Mouse (Mus musculus) testis, postnatal 14 days (tissue): Measurements from ENCODE around the gene Birc2.

ENCODE experiments used
- DNase-seq: peaks from one replicate; pipeline ENCODE4 v3.0.0; 2021; ENCODE audit warnings: low spot score

Gene Birc2

DNA sequence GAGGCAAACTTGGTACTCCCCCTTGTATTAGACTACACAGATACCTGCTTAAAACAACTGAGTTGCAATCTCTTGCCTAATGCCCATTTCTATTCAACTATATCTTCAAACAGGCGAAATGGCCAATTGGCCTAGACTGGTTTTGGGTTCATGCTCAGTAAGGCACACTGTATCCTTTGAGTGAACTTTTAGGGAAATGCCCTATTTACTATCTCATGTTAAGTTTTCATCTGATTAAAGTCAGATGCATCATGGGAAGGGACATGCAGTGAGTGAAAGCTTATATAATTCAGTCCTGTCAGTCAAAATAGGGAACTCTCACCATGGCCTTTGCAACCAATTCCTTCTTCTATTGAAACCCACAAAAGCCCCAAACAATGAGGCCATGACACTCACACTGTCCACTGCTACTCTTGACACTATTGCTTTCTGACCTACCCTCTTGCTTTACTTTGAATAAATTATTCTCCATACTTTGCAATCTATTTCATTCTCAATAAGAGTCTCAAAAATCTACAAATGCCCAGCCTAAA lies 9.9 kb upstream of the Birc2 start:
- no peak for DNase-seq

DNA sequence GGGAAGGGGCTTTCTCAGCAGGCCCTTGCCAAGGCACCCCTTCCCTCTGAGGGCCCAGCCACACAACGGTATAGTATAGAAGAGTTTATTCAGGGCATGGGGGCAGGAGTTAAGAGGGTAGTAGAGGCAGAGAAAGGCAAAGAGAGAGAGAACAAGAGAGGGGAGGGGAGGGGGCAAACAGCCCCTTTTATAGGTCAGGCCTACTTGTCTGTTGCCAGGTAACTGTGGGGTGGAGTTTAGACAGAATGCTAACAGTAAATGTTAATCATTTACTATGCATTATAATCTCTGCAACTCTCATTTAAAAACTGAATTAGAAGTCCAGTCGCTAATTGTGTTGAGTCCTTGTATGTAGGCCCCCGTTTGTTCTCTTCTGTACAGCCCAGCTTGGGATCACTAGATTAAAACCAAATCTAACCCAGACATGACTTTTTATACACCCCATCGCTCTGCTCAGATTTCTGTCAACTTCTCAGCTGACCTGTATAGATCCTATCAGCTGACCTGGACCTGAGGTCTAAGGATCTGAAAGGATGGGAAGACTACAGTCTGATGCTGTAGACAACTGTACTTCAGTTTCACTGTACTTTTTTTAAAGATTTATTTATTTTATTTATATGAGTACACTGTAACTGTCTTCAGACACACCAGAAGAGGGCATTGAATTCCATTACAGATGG lies 8.5 kb upstream of the Birc2 start:
- no peak for DNase-seq

DNA sequence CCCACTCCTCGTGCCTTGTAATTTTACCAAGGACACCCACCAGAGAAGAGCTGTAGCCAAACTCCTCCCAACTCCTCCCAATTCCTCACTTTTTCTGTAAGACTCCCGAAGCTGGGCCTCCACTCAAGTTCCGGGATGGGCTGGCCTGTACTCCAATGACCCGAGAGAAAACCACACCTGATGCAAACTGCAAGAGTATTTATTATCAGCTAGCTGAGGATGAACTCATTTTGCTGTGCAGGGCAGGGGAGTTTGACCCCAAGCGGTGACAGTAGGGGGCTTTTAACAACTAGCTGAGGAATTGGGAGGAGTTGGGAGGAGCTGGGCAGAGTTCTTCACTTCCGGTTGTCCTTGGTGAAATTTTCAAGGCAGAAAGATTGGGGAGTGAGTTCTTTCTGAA lies 4.4 kb upstream of the Birc2 start:
- DNase-seq, result peak; percentile 68

DNA sequence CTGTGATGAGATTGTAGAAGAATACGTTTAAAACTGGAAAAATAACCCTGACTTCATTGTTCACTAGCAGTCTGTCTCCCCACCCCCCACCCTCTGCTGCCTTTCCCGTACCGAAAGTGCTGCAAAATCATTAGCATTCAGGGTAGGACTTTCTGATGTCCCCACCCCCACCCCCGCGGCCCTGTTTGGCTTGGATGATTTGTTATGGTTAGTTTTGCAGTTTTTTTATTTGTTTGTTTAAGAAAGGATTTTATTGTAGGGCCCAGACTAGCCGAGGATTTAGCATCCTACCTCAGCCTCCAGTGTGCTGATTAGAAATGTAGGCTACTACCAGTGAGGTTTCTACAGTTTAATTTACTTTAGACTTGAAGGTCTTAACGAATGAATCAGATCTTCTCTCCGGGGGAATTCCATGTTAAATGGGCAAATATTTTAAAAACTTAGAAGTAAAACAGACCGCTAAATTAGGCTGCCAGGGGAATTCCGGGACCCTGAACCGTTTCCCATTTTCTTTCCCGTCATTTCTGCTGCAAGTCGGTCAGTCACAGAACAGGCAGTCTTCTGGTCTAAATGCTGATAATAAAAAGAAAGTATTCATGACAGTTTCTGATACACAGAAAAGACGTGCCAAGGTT lies 1.1 kb upstream of the Birc2 start:
- no peak for DNase-seq

DNA sequence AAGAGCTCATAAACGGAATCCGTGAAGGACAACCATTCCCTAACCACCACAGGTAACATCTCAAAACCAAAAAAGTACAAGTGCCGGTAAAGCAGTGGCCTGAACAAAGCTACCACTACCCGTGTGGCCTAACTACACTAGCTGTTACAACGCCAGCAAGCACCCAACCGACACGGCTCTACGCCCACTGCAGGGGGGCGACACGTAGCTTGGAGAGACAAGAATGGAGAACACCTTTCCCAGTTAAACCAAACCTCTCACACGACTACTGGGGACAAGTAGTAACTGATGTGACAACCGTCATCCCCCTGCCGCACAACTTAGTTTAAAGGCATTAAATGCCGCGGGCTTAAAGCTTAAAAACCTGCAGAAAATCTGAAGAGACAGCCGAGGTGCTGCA lies 533 bp downstream of the Birc2 start:
- DNase-seq, result peak; percentile 70

DNA sequence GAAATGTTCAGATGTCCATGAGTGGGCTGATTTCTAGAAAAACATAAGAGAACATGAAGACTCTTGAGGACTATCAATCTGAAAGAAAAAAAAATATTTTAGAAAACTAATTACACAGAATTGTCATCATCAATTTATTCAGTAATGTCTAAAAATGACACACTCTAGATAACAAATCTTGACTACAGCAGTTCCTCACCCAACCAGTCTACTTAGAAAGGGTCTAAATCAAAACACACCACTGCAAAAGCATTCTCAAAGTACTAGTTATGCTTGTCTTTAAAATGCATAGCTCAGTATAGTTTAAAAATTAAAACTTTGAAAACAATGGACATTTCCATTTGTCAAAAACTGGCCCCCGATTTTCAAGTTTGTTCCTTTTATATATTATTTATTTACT lies 1.6 kb downstream of the Birc2 start:
- no peak for DNase-seq

DNA sequence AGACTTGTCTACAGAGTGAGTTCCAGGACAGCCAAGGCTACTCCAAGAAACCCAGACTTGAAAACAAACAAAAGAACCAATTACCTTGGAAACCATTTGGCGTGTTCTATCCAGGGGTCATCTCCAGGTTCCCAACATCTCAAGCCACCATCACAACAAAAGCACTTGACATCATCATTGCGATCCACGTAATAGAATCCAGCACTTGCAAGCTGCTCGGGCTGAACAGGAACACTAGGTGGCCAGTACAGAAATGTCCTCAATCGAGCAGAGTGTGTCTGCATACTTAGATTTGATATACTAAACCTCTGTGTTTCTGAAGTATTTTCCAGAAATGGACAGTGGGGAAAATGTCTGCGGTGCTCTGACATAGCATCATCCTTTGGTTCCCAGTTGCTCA lies 3.4 kb downstream of the Birc2 start:
- DNase-seq, result no peak

DNA sequence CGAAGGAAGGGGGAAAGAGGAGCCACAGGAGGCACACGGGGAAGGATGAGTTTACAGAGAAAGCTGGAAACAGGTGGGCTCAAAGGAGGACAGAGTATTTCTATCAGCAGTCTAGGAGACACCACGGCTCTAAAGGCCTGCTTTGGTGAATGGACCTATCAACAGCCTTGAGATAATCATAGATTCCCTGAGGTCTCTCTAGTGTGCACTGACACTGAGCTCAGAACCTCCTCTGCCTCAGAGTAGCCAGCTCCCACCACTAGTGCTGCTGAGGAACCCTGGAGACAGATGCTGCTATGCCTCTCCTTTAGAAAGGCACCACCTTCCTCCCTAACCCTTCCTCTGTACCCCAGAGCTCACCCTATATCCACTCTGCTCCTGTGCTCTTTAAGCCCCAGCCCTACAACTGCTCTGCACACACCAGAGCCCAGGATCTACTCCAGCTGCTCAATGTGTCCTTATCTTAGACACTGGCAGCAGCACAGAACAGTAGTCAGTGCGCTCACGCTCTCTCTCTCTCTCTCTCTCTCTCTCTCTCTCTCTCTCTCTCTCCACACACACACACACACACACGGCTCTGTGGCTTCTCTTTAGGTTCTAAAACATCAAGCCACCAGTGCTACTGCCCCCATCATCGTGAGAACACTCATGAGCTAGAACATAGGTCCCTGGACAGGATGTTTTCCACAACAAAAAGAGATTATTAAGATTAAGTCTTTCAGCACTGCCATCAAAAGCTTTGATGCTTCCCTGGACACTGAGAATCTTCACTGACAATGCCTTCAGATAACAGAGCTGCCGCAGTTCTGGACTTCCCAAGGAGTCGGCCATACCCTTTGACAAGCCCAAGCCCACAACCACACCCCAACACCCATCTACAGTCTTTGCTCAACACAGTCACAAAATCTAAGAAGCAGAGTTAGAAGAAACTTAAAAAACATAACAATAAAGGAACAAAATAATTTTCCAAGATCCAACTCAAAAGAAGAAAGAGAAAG lies 7.0 kb downstream of the Birc2 start:
- no peak for DNase-seq

DNA sequence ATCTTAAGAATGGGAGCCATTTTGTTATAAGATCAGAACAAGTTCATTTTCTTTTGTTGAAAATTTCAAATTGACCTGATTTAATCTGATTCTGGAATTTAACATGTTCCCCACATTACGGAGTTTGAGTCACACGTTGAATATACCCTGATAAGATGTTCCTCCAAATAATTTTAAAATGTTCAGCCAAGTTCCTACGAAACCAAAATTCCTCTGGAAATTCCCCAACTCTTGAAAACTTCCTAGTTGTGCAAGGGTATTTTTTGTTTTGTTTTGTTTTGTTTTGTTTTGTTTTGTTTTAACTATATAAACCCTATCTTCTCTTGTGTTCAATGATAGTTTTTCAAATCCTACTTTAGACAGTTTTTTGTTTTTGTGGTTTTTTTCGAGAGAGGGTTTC lies 8.2 kb downstream of the Birc2 start:
- no peak for DNase-seq

DNA sequence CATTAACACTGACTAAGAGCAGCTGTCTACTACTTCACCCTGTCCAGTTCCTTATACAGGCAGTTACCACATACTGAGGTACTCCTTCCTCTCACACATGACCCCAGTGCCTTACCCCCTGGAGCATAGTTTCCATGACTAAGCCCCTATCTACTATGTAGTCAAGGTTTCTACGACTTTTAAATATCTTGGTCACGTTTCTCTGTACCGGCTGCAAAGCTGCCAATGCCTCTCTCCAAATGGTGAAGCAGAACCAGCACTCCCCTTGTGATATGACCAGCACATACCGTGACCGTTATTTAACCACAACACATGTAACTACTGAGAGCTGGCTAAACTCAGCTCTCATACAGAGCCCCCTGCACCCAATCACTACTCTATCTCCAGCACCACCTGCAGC lies 11.9 kb downstream of the Birc2 start:
- no peak for DNase-seq

DNA sequence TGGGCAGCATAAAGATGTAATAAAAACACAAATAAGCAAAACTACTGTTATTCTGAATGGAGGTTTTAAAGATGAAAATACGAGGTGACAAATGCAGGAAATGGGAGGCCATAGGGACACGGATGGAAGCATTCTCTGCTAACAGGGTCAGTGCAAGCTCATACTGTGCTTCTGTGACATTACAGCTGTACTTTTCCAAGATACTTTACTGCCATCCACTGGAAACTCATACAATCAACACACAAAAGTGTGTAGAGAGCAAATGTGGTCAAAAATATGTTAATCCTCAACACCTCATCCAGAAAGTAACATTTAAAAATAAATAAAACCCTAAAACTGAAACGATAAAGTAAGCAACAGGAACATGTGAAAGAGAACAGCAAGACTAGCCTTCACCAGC lies 14.1 kb downstream of the Birc2 start:
- DNase-seq, result no peak

DNA sequence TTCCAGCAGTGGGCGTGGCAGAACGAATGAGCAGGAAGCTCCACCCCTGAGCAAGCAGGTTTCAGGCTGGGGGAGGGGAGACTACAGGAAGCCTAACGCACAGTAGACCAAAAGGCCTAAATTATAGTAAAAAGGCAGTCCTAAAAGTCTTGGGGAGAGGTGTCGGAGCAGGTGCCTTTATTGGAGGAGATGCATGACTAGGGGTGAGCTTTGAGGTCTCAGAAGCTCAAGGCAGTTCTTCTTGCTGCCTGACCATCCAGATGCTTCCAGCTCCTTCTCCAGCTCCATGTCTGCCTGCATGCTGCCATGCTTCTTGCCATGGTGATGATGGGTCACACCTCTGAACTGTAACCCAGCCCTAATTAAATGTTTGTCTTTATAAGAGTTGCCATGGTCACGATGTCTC lies 31.8 kb downstream of the Birc2 start:
- no peak for DNase-seq

DNA sequence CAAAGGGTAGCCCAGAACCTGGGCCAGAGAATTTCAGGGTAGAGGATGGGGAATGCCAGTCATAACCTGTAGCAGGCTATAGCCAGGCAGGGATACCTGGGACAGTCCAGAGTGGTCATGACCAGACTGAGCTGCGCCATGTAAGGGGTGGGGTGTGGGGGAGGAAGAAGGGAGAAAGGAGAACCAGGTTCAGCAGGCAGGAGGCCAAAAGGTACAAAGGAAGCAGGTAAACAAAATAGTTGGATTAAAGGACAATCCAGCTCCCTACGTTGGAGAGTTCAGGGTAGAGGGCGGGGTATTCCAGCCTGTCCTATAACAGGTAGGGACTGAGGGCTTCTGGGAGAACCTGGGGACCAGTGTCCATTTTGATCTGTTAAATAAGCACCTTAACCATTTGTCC lies 38.3 kb downstream of the Birc2 start:
- no peak for DNase-seq

DNA sequence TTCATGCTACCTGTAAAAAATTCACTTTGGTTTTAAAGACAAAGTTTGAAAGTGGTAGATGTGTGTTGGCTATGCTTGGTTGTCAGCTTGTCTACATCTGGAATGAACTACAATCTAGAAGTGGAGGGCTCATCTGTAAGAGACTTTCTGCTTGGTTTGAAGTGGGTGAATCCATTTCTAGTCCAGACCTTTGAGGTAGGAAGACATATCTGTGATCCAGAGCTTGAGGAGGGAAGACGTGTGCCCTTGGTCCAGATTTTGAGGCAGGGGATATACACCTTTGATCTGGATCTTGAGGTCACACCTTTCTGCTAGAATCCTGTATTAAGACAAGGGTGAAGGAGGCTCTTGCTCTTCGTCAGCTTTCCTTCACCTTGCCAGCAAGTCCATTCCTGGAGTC lies 39.3 kb downstream of the Birc2 start:
- DNase-seq, result no peak

DNA sequence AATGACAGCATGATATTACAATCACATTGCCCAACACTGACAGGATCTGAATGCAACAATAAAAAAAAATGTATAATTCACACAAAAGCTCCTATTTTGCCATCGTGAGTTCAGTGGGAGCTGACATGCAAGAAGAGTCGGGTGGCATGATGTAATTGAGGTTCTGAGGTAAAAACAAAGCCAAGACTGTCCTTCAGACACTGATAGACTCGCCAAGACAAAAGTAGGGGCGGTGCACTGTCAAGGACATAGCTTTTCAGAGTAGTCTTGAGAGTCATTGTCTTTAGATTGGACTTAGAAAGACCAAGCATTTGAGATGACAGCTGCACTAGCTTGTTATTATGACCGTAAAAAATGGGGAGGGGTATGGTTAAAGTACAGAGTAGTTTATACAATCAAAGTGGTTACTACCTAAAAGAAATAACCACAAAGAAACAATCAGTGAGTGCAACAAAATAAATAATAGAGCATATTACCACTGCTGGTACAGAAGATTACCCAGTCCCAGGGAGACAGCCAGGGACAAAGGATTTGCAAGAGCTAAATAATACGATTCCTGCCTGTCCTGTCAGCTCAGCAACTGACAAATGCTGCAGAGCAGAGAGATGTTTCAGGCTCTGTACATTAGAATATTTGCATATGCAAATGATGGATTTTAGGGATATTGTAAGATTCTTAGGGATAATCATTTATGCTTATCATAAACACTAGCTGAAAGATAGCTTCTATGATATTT lies 40.6 kb downstream of the Birc2 start:
- DNase-seq, result peak; percentile 24

DNA sequence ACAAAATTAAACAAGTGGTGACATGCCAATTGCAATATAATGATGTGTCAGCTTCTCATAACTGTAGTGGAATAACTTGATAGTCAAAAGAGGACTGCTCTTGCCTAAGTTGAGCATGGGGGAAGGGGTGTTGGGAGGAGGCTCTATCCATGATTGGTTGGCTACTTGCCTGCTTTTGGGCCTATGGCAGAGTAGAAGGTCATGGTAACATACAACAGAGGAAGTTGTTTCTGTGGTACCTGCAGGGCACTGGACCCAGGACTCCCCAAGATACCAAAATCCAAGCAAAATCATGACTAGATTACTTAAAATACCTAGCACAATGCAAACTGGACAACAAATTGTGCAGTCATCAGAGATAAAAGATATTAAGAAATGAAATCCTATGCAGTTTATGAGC lies 41.3 kb downstream of the Birc2 start:
- DNase-seq, result no peak

DNA sequence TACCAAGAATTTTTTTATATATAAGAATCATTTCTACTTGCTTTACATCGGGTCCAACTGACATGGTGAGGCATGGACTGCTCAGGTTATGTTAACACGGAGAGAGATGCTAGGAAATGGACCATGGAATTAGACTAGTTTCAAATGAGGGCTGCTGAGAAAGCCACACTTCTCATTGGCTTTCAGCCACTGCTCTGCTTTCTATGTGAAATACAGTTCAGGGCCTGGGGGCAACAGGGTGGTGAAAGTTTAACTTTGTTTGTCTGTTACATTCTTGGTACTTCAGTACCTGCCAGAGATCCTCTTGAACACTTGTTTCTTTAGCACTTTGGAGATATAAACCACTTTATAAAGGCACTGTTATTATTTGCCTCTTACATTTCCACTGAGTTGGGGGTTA lies 43.3 kb downstream of the Birc2 start:
- DNase-seq, result no peak

DNA sequence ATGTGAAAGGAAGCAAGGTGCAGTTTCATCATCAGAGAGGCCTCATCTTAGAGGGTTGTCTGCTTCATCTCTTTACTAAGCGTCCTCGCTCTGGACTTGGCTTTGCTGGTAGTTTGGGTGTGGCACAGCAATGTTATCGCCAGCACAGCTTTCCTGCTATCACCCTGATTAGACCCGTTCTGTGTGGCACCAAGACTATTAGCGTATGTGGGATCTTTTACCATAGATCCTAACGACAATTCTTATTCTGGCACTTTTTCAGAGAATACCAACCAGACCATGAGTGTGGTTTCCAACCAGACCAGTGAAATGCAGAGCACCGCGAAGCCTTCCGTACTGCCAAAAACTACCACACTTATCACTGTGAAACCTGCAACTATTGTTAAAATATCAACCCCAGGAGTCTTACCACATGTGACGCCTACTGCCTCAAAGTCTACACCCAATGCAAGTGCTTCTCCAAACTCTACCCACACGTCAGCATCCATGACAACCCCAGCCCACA lies 46.2 kb downstream of the Birc2 start:
- DNase-seq, result no peak

DNA sequence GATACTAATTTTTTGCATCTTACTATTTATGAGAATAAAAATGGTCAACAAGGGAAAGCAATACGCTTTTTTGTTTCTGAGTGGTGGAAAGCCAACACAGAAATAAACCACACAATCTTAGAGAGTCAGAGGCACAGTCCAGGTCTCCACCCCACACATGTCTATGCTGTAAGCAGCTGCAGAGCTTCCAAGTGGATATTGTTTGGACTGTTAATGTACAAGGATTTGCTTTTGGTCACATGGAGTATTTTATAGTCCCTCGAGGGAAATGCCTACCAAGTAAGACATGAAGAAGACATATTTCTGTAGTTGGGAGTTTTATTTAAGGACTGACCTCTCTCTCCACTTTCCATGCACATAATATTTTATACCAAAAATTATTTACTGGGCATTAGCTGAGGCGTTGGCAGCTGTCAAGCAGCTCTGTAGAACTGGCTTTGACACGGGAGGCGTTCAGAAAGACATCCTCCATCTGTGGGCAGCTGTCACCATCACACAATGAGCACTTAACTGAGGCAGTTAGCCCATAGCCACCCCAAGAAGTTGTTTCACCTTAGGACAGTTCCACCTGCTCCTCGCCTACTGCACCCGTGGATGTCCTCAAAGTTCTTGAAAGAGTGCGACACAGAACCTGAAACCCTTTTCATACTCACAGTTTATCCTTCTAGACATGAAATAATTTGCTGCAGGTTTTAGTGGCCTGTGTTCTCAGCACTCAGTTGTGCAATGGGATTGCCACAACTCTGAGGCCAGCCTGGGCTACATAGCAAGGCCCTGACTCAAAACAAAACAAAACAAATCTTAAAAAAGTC lies 46.9 kb downstream of the Birc2 start:
- no peak for DNase-seq

DNA sequence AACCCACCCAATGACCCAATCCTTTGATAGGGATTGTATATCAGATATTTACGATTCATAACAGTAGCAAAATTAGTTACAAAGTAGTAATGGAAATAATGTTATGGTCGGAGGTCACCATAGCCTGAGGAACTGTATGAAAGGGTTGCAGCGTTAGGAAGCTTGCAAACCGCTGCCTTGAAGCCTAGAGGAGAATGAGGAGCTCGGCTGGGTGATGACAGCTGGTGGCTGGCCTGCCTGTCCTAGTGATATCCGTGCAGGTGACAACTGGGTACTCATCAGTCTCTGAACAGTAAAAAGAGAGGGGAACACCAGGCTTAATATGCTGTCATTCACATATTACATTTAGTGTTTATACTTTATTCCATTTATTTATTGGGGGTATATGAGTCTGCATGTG lies 48.5 kb downstream of the Birc2 start:
- DNase-seq, result no peak

DNA sequence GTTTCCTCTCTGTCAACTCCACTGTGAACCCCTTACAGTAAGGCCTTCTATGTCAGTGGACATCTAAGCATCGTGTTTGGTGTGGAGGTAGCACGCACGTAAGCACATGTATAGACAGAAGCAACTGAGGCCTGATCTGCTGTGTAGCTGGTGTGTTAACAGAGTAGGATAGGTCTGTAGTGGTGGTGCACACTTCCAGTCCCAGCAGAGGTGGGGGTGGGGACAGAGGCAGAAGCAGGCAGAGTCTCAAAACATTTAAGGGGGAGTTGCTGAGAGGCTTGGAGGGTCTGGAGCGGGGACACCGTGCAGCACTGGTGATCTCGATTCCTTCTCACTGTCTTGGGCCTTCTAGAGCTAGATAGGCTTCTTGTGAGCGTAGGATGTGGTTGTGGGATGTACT lies 50.8 kb downstream of the Birc2 start:
- DNase-seq, result no peak
